Mouse (Mus musculus): ENCODE results near the gene Hsdl1. TPM values are rescaled to one million over a fixed set of nuclear protein-coding genes. Genes with fewer than 3 reads are reported as not detected.

The Hsdl1 gene
- polyA plus RNA-seq, 1 experiment: 149 TPM

- Histone ChIP-seq H3K27ac (ENCODE audit: control insufficient read depth, insufficient read depth, low read length) (no peak within 1 kb of the TSS), H3K4me1 (replicated peaks; ENCODE audit: control insufficient read depth, insufficient read depth, low read length) (peaks cover 13% of the 10 kb centered on the region), H3K27me3 (ENCODE audit: control insufficient read depth, insufficient read depth, low read length) (no peaks in the 10 kb centered on the region), H3K36me3 (ENCODE audit: control insufficient read depth, insufficient read depth, low read length) (peaks cover 19% of the 10 kb centered on the region), H3K4me3 (ENCODE audit: control insufficient read depth, insufficient read depth, low read length) (peak within 1 kb of the TSS; percentile 64)
- DNase-seq: peak; percentile 93
- peak; percentile 67 for TF ChIP-seq POLR2A (IDR thresholded peaks at IDR 0.05; ENCODE audit: control insufficient read depth, extremely low read depth, insufficient read depth, low read length, poor library complexity)
- peak; percentile 85 for TF ChIP-seq CTCF (IDR thresholded peaks at IDR 0.05; ENCODE audit: borderline replicate concordance, control insufficient read depth, extremely low read depth, insufficient read depth, low read length, poor library complexity)
- WGBS: under 1% methylated on average over 23 of the region's 23 CpGs
Measured at GRCm38 (mm10) chr8:119604996-119605395, 30.0 kb upstream of the Hsdl1 start, which contains the start of gene Taf1c. Gene Taf1c (minus strand): TSS chr8:119605222.

DNA sequence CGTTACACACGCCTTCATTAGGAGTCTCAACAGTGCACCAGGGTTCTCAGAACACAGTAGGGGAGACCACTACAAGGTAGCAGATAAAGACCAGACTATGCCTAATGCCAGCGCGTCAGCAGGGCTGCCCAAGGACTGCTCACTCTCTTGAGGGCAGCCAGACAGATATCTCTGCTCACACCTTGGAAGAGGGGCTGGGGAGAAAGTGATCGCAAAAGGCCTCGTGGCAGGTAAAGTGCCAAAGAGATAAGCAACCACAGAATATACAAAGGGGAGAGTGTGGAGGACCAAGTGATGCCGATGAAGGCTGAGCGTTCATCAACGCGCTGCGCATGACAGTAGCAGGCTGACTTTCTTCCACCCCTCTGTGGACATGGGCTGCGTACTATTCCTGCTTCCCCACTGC, 29.4 kb upstream of the Hsdl1 start:
- no peak for DNase-seq
- peaks cover 13% of the 10 kb centered on the region for H3K4me1 ChIP-seq (replicated peaks; ENCODE audit: control insufficient read depth, insufficient read depth, low read length)
- H3K27me3 ChIP-seq (ENCODE audit: control insufficient read depth, insufficient read depth, low read length): no peaks in the 10 kb centered on the region
- peak overlapping the region; percentile 64 for H3K4me3 ChIP-seq (ENCODE audit: control insufficient read depth, insufficient read depth, low read length)
- 24% methylated on average over 12 of the region's 12 CpGs for WGBS
- H3K27ac ChIP-seq (ENCODE audit: control insufficient read depth, insufficient read depth, low read length): no peak overlapping the region
- no peak for TF ChIP-seq CTCF (IDR thresholded peaks at IDR 0.05; ENCODE audit: borderline replicate concordance, control insufficient read depth, extremely low read depth, insufficient read depth, low read length, poor library complexity)
- TF ChIP-seq POLR2A (IDR thresholded peaks at IDR 0.05; ENCODE audit: control insufficient read depth, extremely low read depth, insufficient read depth, low read length, poor library complexity): no peak
- peaks cover 20% of the 10 kb centered on the region for H3K36me3 ChIP-seq (ENCODE audit: control insufficient read depth, insufficient read depth, low read length)

- 84% methylated on average over 4 of the region's 4 CpGs for WGBS
- DNase-seq: no peak
- no peaks in the 10 kb centered on the region for H3K27me3 ChIP-seq (ENCODE audit: control insufficient read depth, insufficient read depth, low read length)
- H3K4me1 ChIP-seq (replicated peaks; ENCODE audit: control insufficient read depth, insufficient read depth, low read length): peaks cover 13% of the 10 kb centered on the region
- peak overlapping the region; percentile 64; the same call in 1 of the 2 replicates for H3K4me3 ChIP-seq (ENCODE audit: control insufficient read depth, insufficient read depth, low read length)
- peaks cover 26% of the 10 kb centered on the region for H3K36me3 ChIP-seq (ENCODE audit: control insufficient read depth, insufficient read depth, low read length)
- TF ChIP-seq CTCF (IDR thresholded peaks at IDR 0.05; ENCODE audit: borderline replicate concordance, control insufficient read depth, extremely low read depth, insufficient read depth, low read length, poor library complexity) (no peak), POLR2A (IDR thresholded peaks at IDR 0.05; ENCODE audit: control insufficient read depth, extremely low read depth, insufficient read depth, low read length, poor library complexity) (no peak)
- H3K27ac ChIP-seq (ENCODE audit: control insufficient read depth, insufficient read depth, low read length): no peak overlapping the region
Measured at GRCm38 (mm10) chr8:119603771-119604170, 28.8 kb upstream of the Hsdl1 start.

- WGBS: 96% methylated on average over 7 of the region's 7 CpGs
- Histone ChIP-seq H3K4me3 (ENCODE audit: control insufficient read depth, insufficient read depth, low read length) (no peak overlapping the region), H3K27ac (ENCODE audit: control insufficient read depth, insufficient read depth, low read length) (no peak overlapping the region), H3K27me3 (ENCODE audit: control insufficient read depth, insufficient read depth, low read length) (no peaks in the 10 kb centered on the region), H3K4me1 (replicated peaks; ENCODE audit: control insufficient read depth, insufficient read depth, low read length) (peaks cover 16% of the 10 kb centered on the region), H3K36me3 (ENCODE audit: control insufficient read depth, insufficient read depth, low read length) (no peaks in the 10 kb centered on the region)
- TF ChIP-seq CTCF (IDR thresholded peaks at IDR 0.05; ENCODE audit: borderline replicate concordance, control insufficient read depth, extremely low read depth, insufficient read depth, low read length, poor library complexity) (no peak), POLR2A (IDR thresholded peaks at IDR 0.05; ENCODE audit: control insufficient read depth, extremely low read depth, insufficient read depth, low read length, poor library complexity) (no peak)
- DNase-seq: no peak
Measured at GRCm38 (mm10) chr8:119591456-119591855, 16.5 kb upstream of the Hsdl1 start.

GRCm38 (mm10) chr8:119590348-119590747, 15.4 kb upstream of the Hsdl1 start:
- H3K36me3 ChIP-seq (ENCODE audit: control insufficient read depth, insufficient read depth, low read length): no peaks in the 10 kb centered on the region
- peaks cover 10% of the 10 kb centered on the region for H3K4me1 ChIP-seq (replicated peaks; ENCODE audit: control insufficient read depth, insufficient read depth, low read length)
- H3K4me3 ChIP-seq (ENCODE audit: control insufficient read depth, insufficient read depth, low read length): no peak overlapping the region
- no peak for DNase-seq
- no peak overlapping the region for H3K27ac ChIP-seq (ENCODE audit: control insufficient read depth, insufficient read depth, low read length)
- TF ChIP-seq POLR2A (IDR thresholded peaks at IDR 0.05; ENCODE audit: control insufficient read depth, extremely low read depth, insufficient read depth, low read length, poor library complexity) (no peak), CTCF (IDR thresholded peaks at IDR 0.05; ENCODE audit: borderline replicate concordance, control insufficient read depth, extremely low read depth, insufficient read depth, low read length, poor library complexity) (no peak)
- no peaks in the 10 kb centered on the region for H3K27me3 ChIP-seq (ENCODE audit: control insufficient read depth, insufficient read depth, low read length)
- 90% methylated on average over 14 of the region's 14 CpGs for WGBS

GRCm38 (mm10) chr8:119588844-119589243, 13.9 kb upstream of the Hsdl1 start:
- no peaks in the 10 kb centered on the region for H3K27me3 ChIP-seq (ENCODE audit: control insufficient read depth, insufficient read depth, low read length)
- H3K4me3 ChIP-seq (ENCODE audit: control insufficient read depth, insufficient read depth, low read length): no peak overlapping the region
- peaks cover 10% of the 10 kb centered on the region for H3K4me1 ChIP-seq (replicated peaks; ENCODE audit: control insufficient read depth, insufficient read depth, low read length)
- DNase-seq: no peak
- H3K36me3 ChIP-seq (ENCODE audit: control insufficient read depth, insufficient read depth, low read length): no peaks in the 10 kb centered on the region
- WGBS: 90% methylated on average over 10 of the region's 10 CpGs
- no peak for TF ChIP-seq CTCF (IDR thresholded peaks at IDR 0.05; ENCODE audit: borderline replicate concordance, control insufficient read depth, extremely low read depth, insufficient read depth, low read length, poor library complexity)
- TF ChIP-seq POLR2A (IDR thresholded peaks at IDR 0.05; ENCODE audit: control insufficient read depth, extremely low read depth, insufficient read depth, low read length, poor library complexity): no peak
- no peak overlapping the region for H3K27ac ChIP-seq (ENCODE audit: control insufficient read depth, insufficient read depth, low read length)

GRCm38 (mm10) chr8:119588321-119588720, 13.3 kb upstream of the Hsdl1 start:
- 85% methylated on average over 4 of the region's 4 CpGs for WGBS
- no peaks in the 10 kb centered on the region for H3K27me3 ChIP-seq (ENCODE audit: control insufficient read depth, insufficient read depth, low read length)
- H3K4me3 ChIP-seq (ENCODE audit: control insufficient read depth, insufficient read depth, low read length): no peak overlapping the region
- no peaks in the 10 kb centered on the region for H3K36me3 ChIP-seq (ENCODE audit: control insufficient read depth, insufficient read depth, low read length)
- TF ChIP-seq POLR2A (IDR thresholded peaks at IDR 0.05; ENCODE audit: control insufficient read depth, extremely low read depth, insufficient read depth, low read length, poor library complexity) (no peak), CTCF (IDR thresholded peaks at IDR 0.05; ENCODE audit: borderline replicate concordance, control insufficient read depth, extremely low read depth, insufficient read depth, low read length, poor library complexity) (no peak)
- H3K4me1 ChIP-seq (replicated peaks; ENCODE audit: control insufficient read depth, insufficient read depth, low read length): peaks cover 10% of the 10 kb centered on the region
- no peak for DNase-seq
- H3K27ac ChIP-seq (ENCODE audit: control insufficient read depth, insufficient read depth, low read length): no peak overlapping the region
